Mouse (Mus musculus) ES-E14 (cell line): ENCODE measurements around the gene Gab1. TPM values are rescaled to one million over a fixed set of nuclear protein-coding genes. Genes with fewer than 3 reads are reported as not detected.
A peak's percentile ranks its signal among the peaks of the same experiment; 100 is the strongest.

Experiments
- DNase-seq: peaks from one replicate; pipeline ENCODE4 v3.0.0-alpha.2; 2013; ENCODE audit warnings: low read depth, low spot score
- H3K27ac ChIP-seq: 2 replicates; pipeline ENCODE4 v1.5.1; 2012; ENCODE audit warnings: low read depth, mild to moderate bottlenecking, low read length, moderate library complexity, mixed read lengths; ENCODE audit not compliant: poor library complexity, insufficient read depth, severe bottlenecking
- H3K36me3 ChIP-seq: 2 replicates; pipeline ENCODE4 v1.6.1; 2012; ENCODE audit warnings: mild to moderate bottlenecking, low read length, moderate library complexity, mixed read lengths; ENCODE audit not compliant: control insufficient read depth, poor library complexity, insufficient read depth, severe bottlenecking
- H3K4me1 ChIP-seq, 2 experiments: fragments of 150-350 bp in 1 of 2; sonication (generic) in 1 of 2; 2 replicates each; pipeline ENCODE4 v1.6.1; 2012; ENCODE audit warnings: low read length in 2 of 2, mild to moderate bottlenecking in 1 of 2, mixed read lengths in 1 of 2; ENCODE audit not compliant: control insufficient read depth in 2 of 2, insufficient read depth in 2 of 2, poor library complexity in 1 of 2
- H3K4me3 ChIP-seq, 2 experiments: fragments of 150-350 bp in 1 of 2; sonication (generic) in 1 of 2; 2 replicates each; pipeline ENCODE4 v1.5.1; 2012; ENCODE audit warnings: low read length in 2 of 2, low read depth in 1 of 2, mild to moderate bottlenecking in 1 of 2, mixed read lengths in 1 of 2; ENCODE audit not compliant: insufficient read depth in 1 of 2, poor library complexity in 1 of 2, severe bottlenecking in 1 of 2
- H3K9ac ChIP-seq: 2 replicates; pipeline ENCODE4 v1.6.1; 2012; ENCODE audit warnings: low read depth, mild to moderate bottlenecking, low read length, mixed read lengths; ENCODE audit not compliant: poor library complexity, insufficient read depth, severe bottlenecking
- H3K9me3 ChIP-seq: fragments of 150-350 bp; sonication (generic); 2 replicates; pipeline ENCODE4 v1.6.1; 2012; ENCODE audit warnings: low read depth, mild to moderate bottlenecking, low read length; ENCODE audit not compliant: control insufficient read depth, insufficient read depth
- CHD2 ChIP-seq: IDR thresholded peaks from 2 replicates; pipeline ENCODE4 v1.6.1; 2014; ENCODE audit warnings: mild to moderate bottlenecking, low read depth, low read length, inconsistent platforms
- HCFC1 ChIP-seq: IDR thresholded peaks from 2 replicates; pipeline ENCODE4 v1.6.1; 2012; ENCODE audit warnings: low read length, inconsistent platforms, borderline replicate concordance; ENCODE audit not compliant: insufficient read depth
- MAFK ChIP-seq: IDR thresholded peaks from 2 replicates; pipeline ENCODE4 v1.6.1; 2014; ENCODE audit warnings: mild to moderate bottlenecking, low read depth, low read length, inconsistent platforms; ENCODE audit not compliant: insufficient read depth
- ZC3H11A ChIP-seq: IDR thresholded peaks from 2 replicates; pipeline ENCODE4 v1.6.1; 2012; ENCODE audit warnings: low read depth, mild to moderate bottlenecking, inconsistent platforms, low read length, borderline replicate concordance
- ZNF384 ChIP-seq: IDR thresholded peaks from 2 replicates; pipeline ENCODE4 v1.6.1; 2012; ENCODE audit warnings: low read depth, low read length, inconsistent platforms
- in situ Hi-C, 2 experiments: fragments of 600-800 bp; cut with MboI; formaldehyde crosslinking; loops; one replicate each; pipeline ENCODE4 v1.15.1; 2025; ENCODE audit warnings: low sequenced_read_pairs in 2 of 2, inconsistent platforms in 1 of 2; ENCODE audit not compliant: unreplicated experiment in 2 of 2
- total RNA-seq: library from RNA; depleted of rRNA; stranded (reverse); fragments of 300-350 nt; gene quantifications from 2 replicates; pipeline ENCODE4 v1.2.3, GENCODE M21; 2012

The Gab1 gene
- total RNA-seq, 1 experiment: 70.9 TPM

DNA sequence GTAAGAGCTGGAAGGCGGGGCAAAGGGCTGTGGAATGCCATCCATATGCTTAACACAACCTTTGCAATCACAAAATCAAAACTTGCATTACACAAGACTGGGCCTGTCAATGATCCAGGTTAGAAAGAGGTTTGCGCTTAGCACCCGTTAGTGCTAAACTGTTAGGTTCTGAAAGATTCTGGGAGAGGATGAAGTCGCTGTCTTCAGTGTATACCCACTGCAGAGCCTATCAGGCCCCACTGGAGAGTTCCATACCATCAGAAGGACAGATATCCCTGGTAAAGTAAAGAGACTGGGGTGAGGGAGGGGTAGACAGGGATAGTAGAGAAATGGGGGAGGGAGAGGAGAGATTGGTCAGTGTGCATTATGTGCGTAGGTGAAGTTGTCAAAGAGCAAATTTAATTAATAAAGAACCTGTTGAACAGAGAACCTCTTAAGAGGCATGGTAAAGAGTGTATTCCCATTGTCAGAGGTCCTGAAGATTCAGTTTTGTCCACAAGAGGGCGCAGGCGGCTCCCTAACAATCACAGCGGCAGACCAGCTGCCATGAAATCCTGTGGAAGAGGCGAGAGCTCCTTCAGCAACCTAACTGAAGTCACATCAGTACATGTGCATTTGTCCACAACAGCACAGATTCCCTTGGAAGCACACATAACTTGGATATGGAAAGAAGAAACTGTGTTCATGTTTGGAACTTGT, 127.2 kb downstream of the Gab1 start:
- TF ChIP-seq HCFC1 (no peak), ZC3H11A (peak; percentile 59; the same call in 1 of the 2 replicates), MAFK (no peak), CHD2 (no peak), ZNF384 (no peak)
- H3K36me3 ChIP-seq: no peaks in the 10 kb centered on the region
- DNase-seq: peak; percentile 76
- peaks cover 6 to 8% of the 10 kb centered on the region in 2 experiments; a peak in 2 of 4 replicates for H3K4me1 ChIP-seq
- no peak overlapping the region for H3K4me3 ChIP-seq
- no peak overlapping the region for H3K27ac ChIP-seq
- no peak overlapping the region for H3K9ac ChIP-seq
- H3K9me3 ChIP-seq: no peaks in the 10 kb centered on the region
- in situ Hi-C loops: loop anchor here in 1 of 2 experiments (25.0 kb wide), 1 partner anchor 234 kb away; no protein-coding TSS in a partner anchor

DNA sequence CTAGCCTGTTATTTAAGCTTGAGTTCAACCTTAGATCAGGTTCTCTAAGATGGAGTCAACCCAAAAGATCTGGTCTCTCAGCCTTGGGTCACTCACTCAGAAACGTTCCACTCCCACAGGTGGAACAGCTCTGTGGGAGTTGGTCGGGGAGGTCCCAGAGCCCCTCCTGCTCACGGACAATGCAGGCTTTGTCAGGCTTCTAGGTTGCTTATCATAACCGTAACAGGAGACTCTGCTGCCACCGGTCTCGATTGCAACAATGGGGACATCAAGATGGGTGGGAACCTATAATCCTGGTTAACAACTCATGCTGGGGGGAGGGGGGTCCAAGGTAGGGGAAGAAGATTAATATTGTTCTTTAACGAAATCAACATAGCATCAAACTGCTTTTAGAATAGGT, 127.9 kb downstream of the Gab1 start:
- Histone ChIP-seq H3K9ac (no peak overlapping the region), H3K4me3 (no peak overlapping the region), H3K4me1 (peaks cover 6 to 8% of the 10 kb centered on the region in 2 experiments; a peak in 2 of 4 replicates), H3K36me3 (no peaks in the 10 kb centered on the region), H3K9me3 (no peaks in the 10 kb centered on the region), H3K27ac (no peak overlapping the region)
- no peak for DNase-seq
- TF ChIP-seq HCFC1 (no peak), ZC3H11A (no peak), CHD2 (no peak), ZNF384 (no peak), MAFK (no peak)
- in situ Hi-C loops: loop anchor here in 1 of 2 experiments (25.0 kb wide), 1 partner anchor 235 kb away; no protein-coding TSS in a partner anchor

DNA sequence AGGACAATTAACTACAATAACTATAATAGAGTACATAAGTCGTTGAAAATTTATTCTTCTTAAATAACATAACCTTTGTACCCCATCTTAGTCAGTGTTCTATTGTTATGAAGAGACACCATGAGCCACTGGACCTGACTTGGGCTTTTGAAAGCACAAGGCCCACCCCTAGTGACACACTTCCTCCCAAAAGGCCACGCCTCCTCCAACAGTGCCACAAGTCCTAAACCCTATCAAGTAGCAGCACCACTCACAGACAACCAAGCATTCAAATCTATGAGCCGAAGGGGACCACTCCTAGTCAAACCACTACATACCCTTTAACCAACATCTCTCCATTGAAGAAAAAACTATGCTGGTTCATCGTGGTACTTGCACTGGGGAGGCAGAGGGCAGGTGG, 131.2 kb downstream of the Gab1 start:
- H3K4me3 ChIP-seq: no peak overlapping the region
- H3K27ac ChIP-seq: no peak overlapping the region
- H3K9me3 ChIP-seq: no peaks in the 10 kb centered on the region
- DNase-seq: no peak
- no peaks in the 10 kb centered on the region for H3K36me3 ChIP-seq
- in situ Hi-C loops: loop anchor here (10.0 to 25.0 kb wide), 2 partner anchors 246 to 1062 kb away; no protein-coding TSS in a partner anchor
- peaks cover 6 to 8% of the 10 kb centered on the region in 2 experiments; a peak in 2 of 4 replicates for H3K4me1 ChIP-seq
- H3K9ac ChIP-seq: no peak overlapping the region
- TF ChIP-seq MAFK (no peak), ZC3H11A (no peak), CHD2 (no peak), HCFC1 (no peak), ZNF384 (no peak)

DNA sequence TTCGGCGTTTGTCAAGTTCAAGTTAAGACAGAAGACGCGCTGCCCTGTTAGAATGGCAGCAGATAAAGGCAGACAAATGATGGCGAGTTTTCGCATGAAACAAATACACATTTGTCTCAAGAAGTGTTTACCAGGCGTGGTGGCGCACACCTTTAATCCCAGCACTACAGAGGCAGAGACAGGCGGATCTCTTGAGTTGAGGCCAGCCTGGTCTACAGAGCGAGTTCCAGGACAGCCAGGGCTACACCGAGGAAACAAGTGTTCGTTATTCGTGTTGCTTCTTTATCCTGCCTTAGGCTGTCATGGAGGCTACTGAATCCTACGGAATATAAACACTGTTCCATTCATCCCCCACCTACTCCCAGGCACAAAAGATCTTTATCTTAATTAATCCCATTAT, 140.4 kb downstream of the Gab1 start:
- Histone ChIP-seq H3K9ac (peak overlapping the region; percentile 75), H3K36me3 (peaks cover 6% of the 10 kb centered on the region), H3K4me3 (peak overlapping the region; percentile 79 to 92), H3K4me1 (peaks cover 2 to 6% of the 10 kb centered on the region in 2 experiments; a peak in 3 of 4 replicates), H3K27ac (peak overlapping the region; percentile 45), H3K9me3 (no peaks in the 10 kb centered on the region)
- DNase-seq: no peak
- TF ChIP-seq MAFK (no peak), HCFC1 (no peak), ZNF384 (no peak), CHD2 (no peak), ZC3H11A (no peak)
- in situ Hi-C loops: loop anchor here (10.0 to 25.0 kb wide), 2 partner anchors 255 to 1053 kb away; no protein-coding TSS in a partner anchor
